Mouse (Mus musculus) forebrain, postnatal 0 days (tissue): ENCODE data around the gene Bloc1s4. TPM values are rescaled to one million over a fixed set of nuclear protein-coding genes. Genes with fewer than 3 reads are reported as not detected.

Source experiments
- ATAC-seq: fragments of 200-750 bp; cut with Nextera tagmentation; 2 replicates; pipeline ENCODE4 v1.8.0; 2017; ENCODE audit warnings: mild to moderate bottlenecking, moderate library complexity
- DNase-seq: peaks from one replicate; pipeline ENCODE4 v3.0.0-alpha.2; 2015
- H3K27ac ChIP-seq: fragments of 300-500 bp; sonication (generic); 2 replicates; pipeline ENCODE4 v1.5.1; 2014; ENCODE audit warnings: low read depth, mild to moderate bottlenecking, antibody characterized with exemption, low read length, moderate library complexity, mixed read lengths
- H3K27me3 ChIP-seq: fragments of 300-500 bp; sonication (generic); 2 replicates; pipeline ENCODE4 v1.6.1; 2014; ENCODE audit warnings: mild to moderate bottlenecking, low read length, mixed read lengths; ENCODE audit not compliant: insufficient read depth
- H3K36me3 ChIP-seq: fragments of 300-500 bp; sonication (generic); 2 replicates; pipeline ENCODE4 v1.6.1; 2014; ENCODE audit warnings: mild to moderate bottlenecking, moderate library complexity; ENCODE audit not compliant: insufficient read depth
- H3K4me1 ChIP-seq: fragments of 300-500 bp; sonication (generic); 2 replicates; pipeline ENCODE4 v1.6.1; 2014; ENCODE audit warnings: antibody characterized with exemption; ENCODE audit not compliant: insufficient read depth
- H3K4me2 ChIP-seq: fragments of 300-500 bp; sonication (generic); 2 replicates; pipeline ENCODE4 v1.6.1; 2014; ENCODE audit warnings: low read depth, mild to moderate bottlenecking, moderate library complexity
- H3K4me3 ChIP-seq: fragments of 300-500 bp; sonication (generic); 2 replicates; pipeline ENCODE4 v1.5.1; 2014; ENCODE audit warnings: low read depth, low read length, mixed read lengths
- H3K9ac ChIP-seq: fragments of 300-500 bp; sonication (generic); 2 replicates; pipeline ENCODE4 v1.6.1; 2014; ENCODE audit warnings: mild to moderate bottlenecking
- H3K9me3 ChIP-seq: fragments of 300-500 bp; sonication (generic); 2 replicates; pipeline ENCODE4 v1.6.1; 2016; ENCODE audit warnings: low read length
- CTCF ChIP-seq: sonication (generic); IDR thresholded peaks from 2 replicates; pipeline ENCODE4 v1.5.1; 2016; ENCODE audit warnings: antibody characterized with exemption, control low read depth, low read depth
- WGBS: fragments of 180-500 bp; shearing (Covaris S2); extraction: QIAGEN DNeasy Blood & Tissue Kit; methylation state at CpG from one replicate; pipeline ENCODE4 v1.1.7; 2014; 5-methylcytosine and 5-hydroxymethylcytosine counted together
- polyA plus RNA-seq: library from polyadenylated mRNA; unstranded; fragments of >200 nt; fragmentation: Nextera tagmentation; extraction: Ambion mirVana; gene quantifications from 2 replicates; pipeline ENCODE4 v1.2.1, GENCODE M21; 2015
- total RNA-seq: library from RNA; depleted of rRNA; stranded (reverse); fragments of >200 nt; gene quantifications from 2 replicates; pipeline ENCODE4 v1.2.3, GENCODE M21; 2014

Bloc1s4 gene
- total and polyA plus RNA-seq, 2 experiments from 2014 or later: 23.6 to 32.7 TPM

DNA sequence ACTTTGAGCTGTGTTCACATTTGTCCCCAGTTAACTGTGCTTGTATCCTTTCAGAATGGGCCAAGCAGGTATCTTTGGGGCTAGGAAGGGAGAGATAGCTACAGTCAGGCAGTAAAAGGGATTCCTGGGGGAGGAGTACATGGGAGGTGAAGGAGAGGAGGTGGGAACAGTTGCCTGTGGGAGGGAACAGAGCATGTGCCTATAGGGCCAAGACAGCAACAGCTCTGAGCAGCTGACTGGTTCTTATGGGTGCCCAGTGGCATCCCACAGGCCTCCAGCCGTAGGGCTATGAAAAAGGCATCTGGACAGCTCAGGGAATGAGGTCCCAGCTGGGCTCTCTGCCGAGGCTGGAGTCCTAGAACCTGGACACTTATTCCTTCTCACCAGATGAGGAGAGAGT is 31.6 kb downstream of the Bloc1s4 start:
- H3K4me1 ChIP-seq: peaks cover 7% of the 10 kb centered on the region
- H3K4me3 ChIP-seq: no peak overlapping the region
- H3K9ac ChIP-seq: no peak overlapping the region
- 60% methylated on average over 2 of the region's 2 CpGs for WGBS
- TF ChIP-seq CTCF: no peak
- no peak overlapping the region for H3K4me2 ChIP-seq
- no peaks in the 10 kb centered on the region for H3K36me3 ChIP-seq
- no peak for ATAC-seq
- H3K27me3 ChIP-seq: no peaks in the 10 kb centered on the region; the same call in 1 of the 2 replicates
- DNase-seq: no peak
- H3K27ac ChIP-seq: no peak overlapping the region
- no peaks in the 10 kb centered on the region for H3K9me3 ChIP-seq

DNA sequence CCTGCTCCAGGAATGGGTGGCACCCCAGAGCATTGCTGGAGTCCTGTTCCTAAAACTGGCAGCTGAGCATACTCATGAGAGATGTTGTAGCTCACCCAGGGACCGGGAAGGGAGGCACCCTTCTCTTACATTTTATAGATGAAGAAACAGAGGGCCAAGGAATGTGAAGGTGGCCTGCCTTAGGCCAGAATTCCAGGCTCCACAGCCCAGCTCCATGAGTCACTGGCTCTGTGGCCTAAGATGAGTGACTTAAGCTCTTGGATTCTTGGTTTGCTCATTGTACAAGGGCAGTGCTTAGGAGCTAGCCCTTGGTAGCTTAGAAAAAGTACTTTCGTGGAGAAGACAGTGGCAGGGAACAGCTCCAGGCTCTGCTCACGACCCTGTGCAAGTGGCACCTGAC is 33.6 kb downstream of the Bloc1s4 start:
- H3K4me3 ChIP-seq: no peak overlapping the region
- ATAC-seq (no peak), DNase-seq (no peak)
- H3K27me3 ChIP-seq: no peaks in the 10 kb centered on the region; the same call in 1 of the 2 replicates
- peaks cover 7% of the 10 kb centered on the region for H3K4me1 ChIP-seq
- TF ChIP-seq CTCF: no peak
- no peak overlapping the region for H3K27ac ChIP-seq
- H3K36me3 ChIP-seq: no peaks in the 10 kb centered on the region
- no peak overlapping the region for H3K9ac ChIP-seq
- no peaks in the 10 kb centered on the region for H3K9me3 ChIP-seq
- WGBS: 66% methylated on average over 3 of the region's 3 CpGs
- H3K4me2 ChIP-seq: no peak overlapping the region

DNA sequence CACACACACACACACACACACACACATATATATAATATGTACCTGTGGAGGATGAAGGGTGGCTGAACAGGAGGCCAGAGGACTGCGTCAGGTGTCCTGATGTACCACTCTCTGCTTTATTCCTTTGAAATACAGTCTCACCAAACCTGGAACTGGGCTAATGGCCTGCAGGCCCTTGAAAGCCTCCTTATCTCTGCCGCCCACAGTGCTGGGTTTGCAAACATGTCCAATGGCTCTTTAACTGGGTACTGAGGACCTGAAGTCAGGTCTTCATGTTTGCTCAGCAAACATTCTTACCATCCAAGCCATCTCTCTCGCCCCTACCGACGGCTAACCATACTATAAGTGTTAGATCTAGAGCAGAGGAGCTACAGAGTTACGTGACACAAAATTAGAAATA is 34.8 kb downstream of the Bloc1s4 start:
- ATAC-seq: no peak
- no peaks in the 10 kb centered on the region; the same call in 1 of the 2 replicates for H3K27me3 ChIP-seq
- H3K4me2 ChIP-seq: no peak overlapping the region
- H3K4me1 ChIP-seq: peaks cover 7% of the 10 kb centered on the region
- H3K4me3 ChIP-seq: no peak overlapping the region
- no peak for TF ChIP-seq CTCF
- 86% methylated on average over 6 of the region's 6 CpGs for WGBS
- H3K9me3 ChIP-seq: no peaks in the 10 kb centered on the region
- H3K36me3 ChIP-seq: no peaks in the 10 kb centered on the region
- no peak overlapping the region for H3K9ac ChIP-seq
- no peak overlapping the region for H3K27ac ChIP-seq
- DNase-seq: no peak

DNA sequence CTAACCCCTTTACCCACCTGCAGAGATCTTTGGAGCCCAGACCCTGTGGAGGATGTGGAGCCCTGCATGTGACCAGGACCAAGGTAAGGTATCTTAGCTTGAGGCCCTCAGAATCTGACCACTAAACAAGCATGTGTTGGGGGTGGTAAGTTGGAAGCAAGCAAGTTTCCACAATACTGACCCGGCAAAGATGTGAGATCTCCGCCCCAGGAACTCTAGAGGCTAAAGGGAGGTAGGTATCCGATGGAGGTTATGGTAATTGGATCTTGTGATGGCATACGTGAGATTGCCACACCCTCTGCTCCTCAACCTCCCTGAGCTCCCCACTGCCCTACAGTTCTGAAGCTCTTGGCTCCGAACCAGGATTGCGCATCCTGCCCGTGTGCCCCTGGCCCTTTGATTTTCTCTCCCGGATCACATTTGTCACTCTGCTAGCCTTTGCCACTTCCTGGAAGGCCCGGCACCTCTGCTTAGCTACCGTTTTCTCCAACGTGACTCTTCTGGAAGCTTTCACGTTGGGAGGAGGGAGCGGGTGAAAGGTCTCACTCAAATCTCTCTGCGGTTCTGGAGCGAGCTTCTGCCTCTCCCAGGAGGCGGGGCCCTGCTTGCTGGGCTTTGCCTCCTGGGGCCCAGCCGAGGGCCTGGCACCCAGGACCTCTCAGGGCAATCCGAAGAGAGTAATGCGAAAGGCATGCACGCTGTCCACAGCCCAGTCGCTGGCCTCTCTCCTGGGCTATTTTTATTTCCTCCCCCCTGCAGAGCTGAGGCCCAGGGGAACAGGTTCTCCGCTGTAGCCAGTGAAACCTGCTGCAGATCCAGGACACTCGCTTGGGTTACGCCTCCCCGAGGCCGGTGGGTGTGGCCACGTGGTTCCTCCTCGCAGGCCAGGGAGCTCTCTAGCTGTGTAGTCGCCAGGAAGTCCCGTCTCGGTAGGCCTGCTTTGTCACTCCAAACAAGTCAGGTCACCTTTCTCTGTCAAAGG is 35.6 kb downstream of the Bloc1s4 start:
- Histone ChIP-seq H3K9me3 (no peaks in the 10 kb centered on the region), H3K4me2 (peak overlapping the region; percentile 46), H3K4me3 (peak overlapping the region; percentile 24; the same call in 1 of the 2 replicates), H3K27me3 (no peaks in the 10 kb centered on the region; the same call in 1 of the 2 replicates), H3K27ac (no peak overlapping the region), H3K4me1 (peaks cover 7% of the 10 kb centered on the region), H3K36me3 (no peaks in the 10 kb centered on the region), H3K9ac (0 out of 2 replicates have a peak overlapping the region, but pooled peaks have one; percentile 31)
- ATAC-seq (peak; percentile 53), DNase-seq (peak; percentile 12)
- no peak for TF ChIP-seq CTCF
- 12% methylated on average over 31 of the region's 31 CpGs for whole genome bisulfite sequencing

DNA sequence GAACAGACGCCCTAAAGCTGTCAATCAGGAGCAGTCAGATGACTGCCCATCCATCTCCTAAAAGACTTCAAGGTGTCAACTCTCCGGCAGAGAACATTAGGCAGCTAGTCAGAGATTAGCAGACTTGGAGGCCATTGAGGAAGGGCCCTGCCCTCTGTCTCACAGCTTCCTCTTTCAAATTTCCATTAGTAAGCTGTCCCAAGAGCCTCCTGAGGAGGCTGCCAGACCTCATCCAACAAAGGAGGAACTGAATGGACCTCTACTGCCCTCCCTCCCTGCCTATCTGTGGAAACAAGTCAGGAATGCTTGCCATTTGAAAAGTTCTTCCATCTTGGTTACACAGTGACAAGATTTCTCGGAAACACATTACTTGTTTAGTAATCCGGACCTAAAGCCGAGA is 36.6 kb downstream of the Bloc1s4 start:
- 47% methylated on average over 5 of the region's 5 CpGs for WGBS
- no peak for ATAC-seq
- H3K9ac ChIP-seq: no peak overlapping the region
- H3K27ac ChIP-seq: no peak overlapping the region
- no peaks in the 10 kb centered on the region for H3K36me3 ChIP-seq
- no peak overlapping the region for H3K4me2 ChIP-seq
- H3K9me3 ChIP-seq: no peaks in the 10 kb centered on the region
- H3K27me3 ChIP-seq: no peaks in the 10 kb centered on the region; the same call in 1 of the 2 replicates
- TF ChIP-seq CTCF: no peak
- H3K4me3 ChIP-seq: no peak overlapping the region
- no peak for DNase-seq
- peaks cover 7% of the 10 kb centered on the region for H3K4me1 ChIP-seq

DNA sequence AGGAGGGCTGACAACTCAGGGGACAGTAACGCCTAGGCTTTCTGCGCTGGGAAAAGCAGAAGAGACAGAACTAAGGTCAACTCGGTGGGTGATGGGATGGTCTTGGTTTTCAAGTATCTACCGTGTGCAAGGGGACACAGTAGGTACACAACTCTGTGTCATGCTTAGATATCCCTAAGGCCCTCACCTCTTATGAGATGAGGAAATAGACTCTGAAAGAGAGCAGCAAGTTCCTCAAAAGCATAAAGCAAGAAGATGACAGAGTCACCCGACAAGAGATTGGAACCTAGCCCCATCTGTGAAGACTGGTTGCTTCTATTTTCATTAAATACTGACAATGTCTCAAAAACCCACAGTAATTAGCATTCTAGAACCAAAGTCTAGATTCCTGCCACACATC is 42.7 kb downstream of the Bloc1s4 start:
- H3K27ac ChIP-seq: no peak overlapping the region
- DNase-seq (no peak), ATAC-seq (no peak)
- no peak overlapping the region for H3K4me2 ChIP-seq
- H3K9me3 ChIP-seq: no peaks in the 10 kb centered on the region
- WGBS: 73% methylated on average over 5 of the region's 5 CpGs
- H3K27me3 ChIP-seq: no peaks in the 10 kb centered on the region
- no peaks in the 10 kb centered on the region for H3K36me3 ChIP-seq
- no peak overlapping the region for H3K9ac ChIP-seq
- TF ChIP-seq CTCF: no peak
- H3K4me3 ChIP-seq: no peak overlapping the region
- H3K4me1 ChIP-seq: no peaks in the 10 kb centered on the region

DNA sequence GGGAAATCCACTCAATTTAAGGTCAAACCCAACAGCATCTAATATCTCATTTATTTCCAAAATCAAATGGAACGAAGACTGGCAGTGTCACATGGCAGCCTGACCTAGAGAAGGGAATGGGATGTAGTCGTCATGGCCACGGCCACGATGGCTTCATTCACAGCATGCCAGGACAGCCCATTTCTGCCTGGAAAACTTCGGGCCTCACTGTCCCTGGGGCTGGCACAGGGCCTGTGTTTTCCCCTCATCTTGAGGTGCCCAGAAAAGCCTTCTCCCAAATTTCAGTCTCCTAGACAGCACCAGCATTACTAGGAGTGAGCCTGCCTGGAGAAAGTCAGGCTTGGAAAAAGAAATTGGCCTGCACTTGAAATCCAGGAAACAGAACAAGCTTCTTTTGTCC is 43.1 kb downstream of the Bloc1s4 start:
- Histone ChIP-seq H3K4me3 (no peak overlapping the region), H3K4me2 (no peak overlapping the region), H3K4me1 (no peaks in the 10 kb centered on the region), H3K36me3 (no peaks in the 10 kb centered on the region), H3K9ac (no peak overlapping the region), H3K27ac (no peak overlapping the region), H3K27me3 (no peaks in the 10 kb centered on the region), H3K9me3 (no peaks in the 10 kb centered on the region)
- TF ChIP-seq CTCF: no peak
- no peak for DNase-seq
- ATAC-seq: no peak
- WGBS: 75% methylated on average over 5 of the region's 5 CpGs
